Mouse (Mus musculus) heart, postnatal 14 days (tissue): ENCODE results near the gene Smarcd2. TPM values are rescaled to one million over a fixed set of nuclear protein-coding genes. Genes with fewer than 3 reads are reported as not detected.
"Not testable (repeated sequence)": the region's sequence is repeated elsewhere in the genome, so short reads cannot be mapped to it uniquely, and the experiment has no call there.

Source experiments
- DNase-seq, 2 experiments: peaks; one replicate each; pipeline ENCODE4 v3.0.0; 2021 to 2022
- intact Hi-C: fragments of 180-260 bp; cut with DNase I; formaldehyde crosslinking; loops from one replicate; pipeline ENCODE4 v1.15.1; 2025
- total RNA-seq, 2 experiments: library from RNA; stranded (reverse); gene quantifications; 2 replicates each; pipeline ENCODE4 v1.2.3; 2021

The Smarcd2 gene
- total RNA-seq, 2 experiments from 2014 or later, result 28.7 to 30.8 TPM

GRCm38 (mm10) chr11:106255685-106256451 lies 16.9 kb downstream of the Smarcd2 start, which contains the start of the genes Ftsj3 and Psmc5:
Gene Ftsj3 (minus strand): TSS chr11:106256079.
Gene Psmc5 (plus strand): TSS chr11:106256154.
- intact Hi-C loops, result loop anchor here (2.0 kb wide), 2 partner anchors 15 to 71 kb away; no protein-coding TSS in a partner anchor
- peak; percentile 98 to 99 for DNase-seq

GRCm38 (mm10) chr11:106255174-106255573 lies 17.6 kb downstream of the Smarcd2 start:
- DNase-seq, result no peak
- intact Hi-C loops, result no loop called here

- no peak for DNase-seq
- intact Hi-C loops, result no loop called here
Observed at GRCm38 (mm10) chr11:106254767-106255166, 18.0 kb downstream of the Smarcd2 start.

GRCm38 (mm10) chr11:106249326-106249725 lies 23.4 kb downstream of the Smarcd2 start:
- intact Hi-C loops, result no loop called here
- DNase-seq, result no peak

GRCm38 (mm10) chr11:106246834-106247233 lies 25.9 kb downstream of the Smarcd2 start:
- no peak for DNase-seq
- intact Hi-C loops, result no loop called here

- intact Hi-C loops, DNase-seq: not testable (repeated sequence)
Observed at GRCm38 (mm10) chr11:106233978-106234377, 38.8 kb downstream of the Smarcd2 start.

GRCm38 (mm10) chr11:106220603-106221002 lies 52.2 kb downstream of the Smarcd2 start:
- intact Hi-C loops, result no loop called here
- no peak for DNase-seq

GRCm38 (mm10) chr11:106216730-106217490 lies 55.9 kb downstream of the Smarcd2 start, which contains the start of gene Ddx42:
Gene Ddx42 (plus strand): TSS chr11:106216926.
- peak; percentile 91 for DNase-seq
- intact Hi-C loops, result loop anchor here (5.0 kb wide), 1 partner anchor 55 kb away; the partner anchor contains the start of gene Smarcd2

- intact Hi-C loops, result loop anchor here (2.0 to 5.0 kb wide), 2 partner anchors 17 to 56 kb away; partner anchors contain the start of gene Smarcd2
- peak; percentile 91 to 92 for DNase-seq
Observed at GRCm38 (mm10) chr11:106215927-106216729, 56.6 kb downstream of the Smarcd2 start, which contains the start of gene Ccdc47. Gene Ccdc47 (minus strand): TSS chr11:106216344.

- intact Hi-C loops, result loop anchor here (2.0 to 5.0 kb wide), 2 partner anchors 17 to 57 kb away; partner anchors contain the start of gene Smarcd2
- DNase-seq, result no peak
Observed at GRCm38 (mm10) chr11:106215450-106215859, 57.3 kb downstream of the Smarcd2 start.

GRCm38 (mm10) chr11:106214856-106215255 lies 57.9 kb downstream of the Smarcd2 start:
- no peak for DNase-seq
- intact Hi-C loops, result loop anchor here (2.0 to 5.0 kb wide), 2 partner anchors 16 to 57 kb away; partner anchors contain the start of gene Smarcd2

Other genes with a start within 250 kb of the Smarcd2 start
- gene Dcaf7, start 236.1 kb downstream of the Smarcd2 start, total RNA-seq, result 10 to 100 TPM; 44.5 to 46.0 TPM
- 10 to 100 TPM; 51.2 to 59.8 TPM for gene Taco1, start 206.9 kb downstream of the Smarcd2 start, total RNA-seq
- 10 to 100 TPM; 45.9 to 47.1 TPM for gene Map3k3, start 188.4 kb downstream of the Smarcd2 start, total RNA-seq
- gene Gm10840, start 112.1 kb downstream of the Smarcd2 start, total RNA-seq, result not detected
- gene Limd2, start 112.1 kb downstream of the Smarcd2 start, total RNA-seq, result 10 to 100 TPM in 1 of 2 experiments, 1 to 10 TPM in 1; 9.7 to 19.3 TPM
- 1 to 10 TPM; 8.7 TPM for gene Strada, start 70.8 kb downstream of the Smarcd2 start, total RNA-seq
- 10 to 100 TPM; 74.4 to 76.0 TPM for gene Ccdc47, start 56.6 kb downstream of the Smarcd2 start, total RNA-seq
- gene Ddx42, start 56.0 kb downstream of the Smarcd2 start, total RNA-seq, result 10 to 100 TPM; 29.2 to 30.0 TPM
- 10 to 100 TPM; 19.3 to 21.4 TPM for gene Ftsj3, start 16.9 kb downstream of the Smarcd2 start, total RNA-seq
- 100 to 1,000 TPM in 1 of 2 experiments, 10 to 100 TPM in 1; 99.9 to 105 TPM for gene Psmc5, start 16.8 kb downstream of the Smarcd2 start, total RNA-seq
- under 1 TPM in 1 of 2 experiments, not detected in 1; 0.07 TPM for gene Tcam1, start 3.7 kb upstream of the Smarcd2 start, total RNA-seq
- gene Gh, start 28.9 kb upstream of the Smarcd2 start, total RNA-seq, result not detected
- gene Cd79b, start 41.8 kb upstream of the Smarcd2 start, total RNA-seq, result 1 to 10 TPM; 1.8 to 2.0 TPM
- gene Scn4a, start 80.3 kb upstream of the Smarcd2 start, total RNA-seq, result 1 to 10 TPM; 6.8 to 7.9 TPM
- 1 to 10 TPM; 1.0 to 1.7 TPM for gene Prr29, start 92.5 kb upstream of the Smarcd2 start, total RNA-seq
- 10 to 100 TPM; 44.1 to 44.7 TPM for gene Icam2, start 115.1 kb upstream of the Smarcd2 start, total RNA-seq
- gene Ern1, start 214.9 kb upstream of the Smarcd2 start, total RNA-seq, result 10 to 100 TPM in 1 of 2 experiments, 1 to 10 TPM in 1; 9.9 to 10.9 TPM